Mouse (Mus musculus): ENCODE results near the gene Uba1. TPM values are rescaled to one million over a fixed set of nuclear protein-coding genes. Genes with fewer than 3 reads are reported as not detected.

Uba1 gene
- polyA plus RNA-seq, 1 experiment from 2014 or later, result 50.4 TPM

DNA sequence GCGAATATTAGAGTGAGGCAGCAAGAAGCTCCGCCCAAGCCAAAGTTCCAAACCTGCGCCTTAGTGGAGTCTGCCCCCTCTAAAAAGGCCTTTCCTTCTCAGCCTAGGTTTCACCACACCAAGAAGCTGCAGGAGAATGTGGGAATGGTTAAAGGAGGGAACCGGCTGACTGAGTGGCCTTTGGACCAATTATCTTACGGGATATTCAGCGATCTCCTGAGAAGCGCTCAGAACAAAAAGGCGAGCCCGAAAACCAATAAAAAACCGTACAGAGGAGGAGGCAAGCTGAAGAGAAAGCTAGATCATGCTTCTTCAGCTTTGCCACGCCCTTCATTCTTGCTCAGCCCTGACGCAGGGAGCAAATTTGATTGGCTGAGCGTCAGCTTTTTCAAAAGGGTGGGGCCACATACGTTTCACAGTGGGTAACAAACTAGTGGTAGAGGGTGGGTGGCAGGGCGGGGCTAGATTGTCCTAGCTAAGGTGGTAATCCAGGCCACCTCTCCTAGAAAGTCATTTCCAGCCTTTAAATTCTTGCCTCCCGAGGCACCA is 29.5 kb downstream of the Uba1 start, which contains the start of gene Cdk16:
Gene Cdk16 (plus strand): TSS at position 436 of the 549 bp plus-strand sequence.
- Histone ChIP-seq H3K27ac (ENCODE audit: low read depth) (peak within 1 kb of the TSS; percentile 98), H3K27me3 (ENCODE audit: insufficient read depth, low read length) (no peaks in the 10 kb centered on the region), H3K36me3 (replicated peaks; ENCODE audit: insufficient read depth, low read length) (no peaks in the 10 kb centered on the region), H3K9me3 (ENCODE audit: low read length) (no peaks in the 10 kb centered on the region), H3K4me1 (ENCODE audit: insufficient read depth) (peaks cover 8% of the 10 kb centered on the region; the same call in 1 of the 2 replicates), H3K4me3 (ENCODE audit: low read depth, low read length) (peak within 1 kb of the TSS; percentile 86), H3K4me2 (ENCODE audit: low read depth, low read length) (peak within 1 kb of the TSS; percentile 72), H3K9ac (replicated peaks) (peak within 1 kb of the TSS; percentile 94)
- 13% methylated on average over 16 of the region's 16 CpGs for WGBS (ENCODE audit: insufficient replicate concordance)
- peak; percentile 85 for DNase-seq
- ATAC-seq, result peak; percentile 90
- TF ChIP-seq CTCF (IDR thresholded peaks at IDR 0.05; ENCODE audit: low read depth), result no peak
- no peak for TF ChIP-seq EP300 (IDR thresholded peaks at IDR 0.05; ENCODE audit: low read depth)

DNA sequence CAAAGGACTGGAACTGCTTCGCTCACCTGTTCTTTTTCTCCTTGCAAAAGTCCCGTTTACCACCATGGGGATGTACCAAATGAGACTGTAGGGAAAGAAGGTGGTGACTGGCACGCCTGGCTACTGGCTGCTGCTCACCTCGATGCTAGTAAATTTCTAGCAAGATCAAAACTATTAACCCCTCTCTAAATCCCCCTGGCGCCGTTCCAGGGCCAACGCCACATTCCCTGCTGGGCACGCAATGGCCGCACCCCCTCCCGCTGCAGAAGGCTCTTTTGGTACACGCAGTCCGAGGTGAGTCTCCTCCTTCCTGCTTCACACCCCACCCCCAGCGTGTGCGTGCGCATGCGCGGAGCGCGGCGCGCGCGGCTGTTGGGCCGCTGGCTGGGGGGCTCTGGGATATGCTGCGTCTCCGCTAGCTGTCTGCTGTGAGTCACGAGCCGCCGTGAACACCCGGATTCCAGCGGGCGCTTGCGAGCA is 30.0 kb downstream of the Uba1 start:
- TF ChIP-seq CTCF (IDR thresholded peaks at IDR 0.05; ENCODE audit: low read depth), result no peak
- no peak for TF ChIP-seq EP300 (IDR thresholded peaks at IDR 0.05; ENCODE audit: low read depth)
- Histone ChIP-seq H3K4me1 (ENCODE audit: insufficient read depth) (peaks cover 8% of the 10 kb centered on the region; the same call in 1 of the 2 replicates), H3K4me3 (ENCODE audit: low read depth, low read length) (peak overlapping the region; percentile 86), H3K9ac (replicated peaks) (peak overlapping the region; percentile 94), H3K27ac (ENCODE audit: low read depth) (peak overlapping the region; percentile 98), H3K36me3 (replicated peaks; ENCODE audit: insufficient read depth, low read length) (peaks cover 5% of the 10 kb centered on the region; the same call in 1 of the 2 replicates), H3K9me3 (ENCODE audit: low read length) (no peaks in the 10 kb centered on the region), H3K4me2 (ENCODE audit: low read depth, low read length) (peak overlapping the region; percentile 72), H3K27me3 (ENCODE audit: insufficient read depth, low read length) (no peaks in the 10 kb centered on the region)
- ATAC-seq (peak; percentile 91), DNase-seq (peak; percentile 81)
- 18% methylated on average over 24 of the region's 33 CpGs for WGBS (ENCODE audit: insufficient replicate concordance)

GRCm38 (mm10) chrX:20688615-20689014 is 30.5 kb downstream of the Uba1 start:
- peak overlapping the region; percentile 86 for H3K4me3 ChIP-seq (ENCODE audit: low read depth, low read length)
- TF ChIP-seq CTCF (IDR thresholded peaks at IDR 0.05; ENCODE audit: low read depth) (peak; percentile 42), EP300 (IDR thresholded peaks at IDR 0.05; ENCODE audit: low read depth) (no peak)
- peaks cover 8% of the 10 kb centered on the region; the same call in 1 of the 2 replicates for H3K4me1 ChIP-seq (ENCODE audit: insufficient read depth)
- WGBS (ENCODE audit: insufficient replicate concordance), result 33% methylated on average over 24 of the region's 35 CpGs
- peaks cover 6% of the 10 kb centered on the region; the same call in 1 of the 2 replicates for H3K36me3 ChIP-seq (replicated peaks; ENCODE audit: insufficient read depth, low read length)
- peak overlapping the region; percentile 98 for H3K27ac ChIP-seq (ENCODE audit: low read depth)
- no peaks in the 10 kb centered on the region for H3K9me3 ChIP-seq (ENCODE audit: low read length)
- H3K27me3 ChIP-seq (ENCODE audit: insufficient read depth, low read length), result no peaks in the 10 kb centered on the region
- peak overlapping the region; percentile 94 for H3K9ac ChIP-seq (replicated peaks)
- ATAC-seq (peak; percentile 42), DNase-seq (peak; percentile 72)
- peak overlapping the region; percentile 72 for H3K4me2 ChIP-seq (ENCODE audit: low read depth, low read length)

DNA sequence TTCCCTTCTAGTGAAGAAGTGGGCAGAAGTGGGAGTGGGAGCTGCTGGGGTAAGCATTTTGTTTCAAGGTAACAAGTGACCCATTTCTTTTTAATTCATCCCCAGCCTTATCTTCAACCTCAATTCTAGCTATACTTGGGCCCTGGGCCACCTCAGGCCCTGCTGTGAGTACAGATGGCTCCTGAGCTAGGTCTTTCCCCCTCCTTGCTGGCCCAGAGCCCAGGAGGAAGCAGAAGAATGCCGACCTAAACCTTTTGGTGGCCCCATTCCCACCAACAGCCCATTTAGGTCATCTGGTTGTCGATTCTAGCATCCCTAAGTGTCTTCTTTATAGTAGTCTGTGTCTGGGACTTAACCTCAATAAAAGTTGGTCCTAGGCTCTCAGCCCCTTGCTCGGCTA is 33.4 kb downstream of the Uba1 start:
- Histone ChIP-seq H3K4me3 (ENCODE audit: low read depth, low read length) (no peak overlapping the region), H3K9me3 (ENCODE audit: low read length) (no peaks in the 10 kb centered on the region), H3K36me3 (replicated peaks; ENCODE audit: insufficient read depth, low read length) (peaks cover 13% of the 10 kb centered on the region), H3K4me2 (ENCODE audit: low read depth, low read length) (no peak overlapping the region), H3K4me1 (ENCODE audit: insufficient read depth) (peaks cover 8% of the 10 kb centered on the region; the same call in 1 of the 2 replicates), H3K27ac (ENCODE audit: low read depth) (no peak overlapping the region), H3K27me3 (ENCODE audit: insufficient read depth, low read length) (no peaks in the 10 kb centered on the region), H3K9ac (replicated peaks) (no peak overlapping the region)
- TF ChIP-seq EP300 (IDR thresholded peaks at IDR 0.05; ENCODE audit: low read depth) (no peak), CTCF (IDR thresholded peaks at IDR 0.05; ENCODE audit: low read depth) (no peak)
- WGBS (ENCODE audit: insufficient replicate concordance), result 66% methylated on average over 3 of the region's 3 CpGs
- DNase-seq (no peak), ATAC-seq (no peak)

- Histone ChIP-seq H3K36me3 (replicated peaks; ENCODE audit: insufficient read depth, low read length) (peaks cover 20% of the 10 kb centered on the region), H3K4me3 (ENCODE audit: low read depth, low read length) (no peak overlapping the region), H3K4me2 (ENCODE audit: low read depth, low read length) (no peak overlapping the region), H3K27me3 (ENCODE audit: insufficient read depth, low read length) (no peaks in the 10 kb centered on the region), H3K27ac (ENCODE audit: low read depth) (no peak overlapping the region), H3K4me1 (ENCODE audit: insufficient read depth) (peaks cover 8% of the 10 kb centered on the region; the same call in 1 of the 2 replicates), H3K9me3 (ENCODE audit: low read length) (no peaks in the 10 kb centered on the region), H3K9ac (replicated peaks) (no peak overlapping the region)
- ATAC-seq, result no peak
- DNase-seq, result no peak
- WGBS (ENCODE audit: insufficient replicate concordance), result 63% methylated on average over 1 of the region's 1 CpGs
- TF ChIP-seq CTCF (IDR thresholded peaks at IDR 0.05; ENCODE audit: low read depth), result no peak
- TF ChIP-seq EP300 (IDR thresholded peaks at IDR 0.05; ENCODE audit: low read depth), result no peak
Observed at GRCm38 (mm10) chrX:20692616-20693015, 34.5 kb downstream of the Uba1 start.

- no peak overlapping the region for H3K4me3 ChIP-seq (ENCODE audit: low read depth, low read length)
- H3K9me3 ChIP-seq (ENCODE audit: low read length), result no peaks in the 10 kb centered on the region
- H3K36me3 ChIP-seq (replicated peaks; ENCODE audit: insufficient read depth, low read length), result peaks cover 20% of the 10 kb centered on the region
- WGBS (ENCODE audit: insufficient replicate concordance), result 84% methylated on average over 4 of the region's 4 CpGs
- DNase-seq (no peak), ATAC-seq (no peak)
- no peaks in the 10 kb centered on the region for H3K4me1 ChIP-seq (ENCODE audit: insufficient read depth)
- H3K27ac ChIP-seq (ENCODE audit: low read depth), result no peak overlapping the region
- TF ChIP-seq CTCF (IDR thresholded peaks at IDR 0.05; ENCODE audit: low read depth), result no peak
- TF ChIP-seq EP300 (IDR thresholded peaks at IDR 0.05; ENCODE audit: low read depth), result no peak
- no peaks in the 10 kb centered on the region for H3K27me3 ChIP-seq (ENCODE audit: insufficient read depth, low read length)
- H3K4me2 ChIP-seq (ENCODE audit: low read depth, low read length), result no peak overlapping the region
- no peak overlapping the region for H3K9ac ChIP-seq (replicated peaks)
Observed at GRCm38 (mm10) chrX:20695842-20696241, 37.7 kb downstream of the Uba1 start.

All from liver, postnatal 0 days (tissue).